Mouse (Mus musculus) stomach, postnatal 0 days (tissue): Measurements from ENCODE around the gene Abcc9. TPM values are rescaled to one million over a fixed set of nuclear protein-coding genes. Genes with fewer than 3 reads are reported as not detected.

Experiments used
- ATAC-seq: fragments of 200-750 bp; cut with Nextera tagmentation; 2 replicates; pipeline ENCODE4 v1.8.0; 2017; ENCODE audit not compliant: low FRiP score, low TSS enrichment
- DNase-seq: peaks from one replicate; pipeline ENCODE4 v3.0.0-alpha.2; 2016; ENCODE audit warnings: low spot score
- H3K27ac ChIP-seq: fragments of 300-500 bp; sonication (generic); replicated peaks from 2 replicates; pipeline ENCODE4 v1.5.1; 2014; ENCODE audit warnings: mild to moderate bottlenecking, control low read depth
- H3K27me3 ChIP-seq: fragments of 300-500 bp; sonication (generic); 2 replicates; pipeline ENCODE4 v1.6.1; 2014; ENCODE audit warnings: low read length; ENCODE audit not compliant: control insufficient read depth, insufficient read depth
- H3K36me3 ChIP-seq: fragments of 300-500 bp; sonication (generic); 2 replicates; pipeline ENCODE4 v1.6.1; 2014; ENCODE audit warnings: low read length, mixed read lengths; ENCODE audit not compliant: control insufficient read depth, insufficient read depth
- H3K4me1 ChIP-seq: fragments of 300-500 bp; sonication (generic); replicated peaks from 2 replicates; pipeline ENCODE4 v1.6.1; 2014; ENCODE audit warnings: antibody characterized with exemption; ENCODE audit not compliant: control insufficient read depth, insufficient read depth
- H3K4me2 ChIP-seq: fragments of 300-500 bp; sonication (generic); replicated peaks from 2 replicates; pipeline ENCODE4 v1.6.1; 2014; ENCODE audit warnings: low read depth, mild to moderate bottlenecking, control low read depth, moderate library complexity
- H3K4me3 ChIP-seq: fragments of 300-500 bp; sonication (generic); 2 replicates; pipeline ENCODE4 v1.5.1; 2014; ENCODE audit warnings: low read depth, low read length, control low read depth
- H3K9ac ChIP-seq: fragments of 300-500 bp; sonication (generic); 2 replicates; pipeline ENCODE4 v1.6.1; 2014; ENCODE audit warnings: mild to moderate bottlenecking, low read length, control low read depth, mixed read lengths
- H3K9me3 ChIP-seq: fragments of 300-500 bp; sonication (generic); 2 replicates; pipeline ENCODE4 v1.6.1; 2016; ENCODE audit warnings: low read length; ENCODE audit not compliant: control insufficient read depth
- CTCF ChIP-seq: IDR thresholded peaks from 2 replicates; pipeline ENCODE4 v1.5.1; 2016; ENCODE audit warnings: antibody characterized with exemption, low read depth, mild to moderate bottlenecking, moderate library complexity
- EP300 ChIP-seq: optimal IDR thresholded peaks from 2 replicates; pipeline ENCODE3; 2016; ENCODE audit warnings: antibody characterized with exemption
- WGBS: fragments of 180-500 bp; shearing (Covaris S2); extraction: QIAGEN DNeasy Blood & Tissue Kit; methylation state at CpG from one replicate; pipeline ENCODE4 v1.1.7; 2014; 5-methylcytosine and 5-hydroxymethylcytosine counted together
- polyA plus RNA-seq: library from polyadenylated mRNA; unstranded; fragments of >200 nt; fragmentation: Nextera tagmentation; extraction: Ambion mirVana; gene quantifications from 2 replicates; pipeline ENCODE4 v1.2.1, GENCODE M21; 2015

The Abcc9 gene
- polyA plus RNA-seq, 1 experiment from 2014 or later: 4.6 TPM

- H3K9ac ChIP-seq: no peak overlapping the region
- WGBS: 56% methylated on average over 10 of the region's 10 CpGs
- no peaks in the 10 kb centered on the region for H3K27me3 ChIP-seq
- H3K9me3 ChIP-seq: no peaks in the 10 kb centered on the region
- TF ChIP-seq CTCF (no peak), EP300 (no peak)
- no peak overlapping the region for H3K4me3 ChIP-seq
- H3K4me2 ChIP-seq: no peak overlapping the region
- no peak overlapping the region for H3K27ac ChIP-seq
- H3K4me1 ChIP-seq: no peaks in the 10 kb centered on the region
- no peak for ATAC-seq
- no peak for DNase-seq
- no peaks in the 10 kb centered on the region for H3K36me3 ChIP-seq
Measured at GRCm38 (mm10) chr6:142634530-142635184, 67.5 kb downstream of the Abcc9 start.

GRCm38 (mm10) chr6:142623351-142623750, 78.8 kb downstream of the Abcc9 start:
- Histone ChIP-seq H3K4me1 (no peaks in the 10 kb centered on the region), H3K4me3 (no peak overlapping the region), H3K36me3 (no peaks in the 10 kb centered on the region), H3K27me3 (no peaks in the 10 kb centered on the region), H3K27ac (no peak overlapping the region), H3K9ac (no peak overlapping the region), H3K4me2 (no peak overlapping the region), H3K9me3 (no peaks in the 10 kb centered on the region)
- no peak for TF ChIP-seq EP300
- no peak for TF ChIP-seq CTCF
- DNase-seq (no peak), ATAC-seq (no peak)
- WGBS: 38% methylated on average over 6 of the region's 6 CpGs

- no peak overlapping the region for H3K4me3 ChIP-seq
- peak overlapping the region; percentile 67 for H3K27ac ChIP-seq
- peak; percentile 77; the same call in 1 of the 2 replicates for ATAC-seq
- H3K36me3 ChIP-seq: no peaks in the 10 kb centered on the region
- no peaks in the 10 kb centered on the region for H3K27me3 ChIP-seq
- WGBS: 17% methylated on average over 3 of the region's 3 CpGs
- no peaks in the 10 kb centered on the region; the same call in 1 of the 2 replicates for H3K4me1 ChIP-seq
- no peak overlapping the region for H3K4me2 ChIP-seq
- no peaks in the 10 kb centered on the region for H3K9me3 ChIP-seq
- no peak overlapping the region for H3K9ac ChIP-seq
- TF ChIP-seq CTCF: 0 out of 2 replicates have a peak, but pooled peaks have one; percentile 5
- no peak for TF ChIP-seq EP300
- no peak for DNase-seq
Measured at GRCm38 (mm10) chr6:142616659-142617058, 85.5 kb downstream of the Abcc9 start.

- no peak overlapping the region for H3K9ac ChIP-seq
- no peak overlapping the region for H3K4me2 ChIP-seq
- DNase-seq: no peak
- no peak overlapping the region for H3K4me3 ChIP-seq
- TF ChIP-seq CTCF: no peak
- no peak for TF ChIP-seq EP300
- 53% methylated on average over 10 of the region's 10 CpGs for WGBS
- no peaks in the 10 kb centered on the region for H3K9me3 ChIP-seq
- no peaks in the 10 kb centered on the region; the same call in 1 of the 2 replicates for H3K4me1 ChIP-seq
- H3K27me3 ChIP-seq: no peaks in the 10 kb centered on the region
- ATAC-seq: no peak
- H3K36me3 ChIP-seq: no peaks in the 10 kb centered on the region
- H3K27ac ChIP-seq: no peak overlapping the region
Measured at GRCm38 (mm10) chr6:142614324-142614723, 87.8 kb downstream of the Abcc9 start.

- Histone ChIP-seq H3K27ac (no peak overlapping the region), H3K9ac (no peak overlapping the region), H3K9me3 (no peaks in the 10 kb centered on the region), H3K4me1 (no peaks in the 10 kb centered on the region; the same call in 1 of the 2 replicates), H3K36me3 (no peaks in the 10 kb centered on the region), H3K4me2 (no peak overlapping the region), H3K27me3 (no peaks in the 10 kb centered on the region), H3K4me3 (no peak overlapping the region)
- TF ChIP-seq CTCF (no peak), EP300 (no peak)
- whole genome bisulfite sequencing: 78% methylated on average over 8 of the region's 8 CpGs
- DNase-seq (no peak), ATAC-seq (no peak)
Measured at GRCm38 (mm10) chr6:142612366-142612765, 89.7 kb downstream of the Abcc9 start.
